Mouse (Mus musculus) cerebellum, adult (tissue): Measurements from ENCODE around the gene Vil1.
"Not testable (repeated sequence)": the region's sequence is repeated elsewhere in the genome, so short reads cannot be mapped to it uniquely, and the experiment has no call there.

Experiments used
- ATAC-seq: cut with Nextera tagmentation; 2 replicates; pipeline ENCODE4 v1.9.2; 2017; ENCODE audit warnings: mild to moderate bottlenecking, moderate library complexity, mixed read lengths; ENCODE audit not compliant: insufficient number of reproducible peaks, low FRiP score, low TSS enrichment

Vil1 gene

DNA sequence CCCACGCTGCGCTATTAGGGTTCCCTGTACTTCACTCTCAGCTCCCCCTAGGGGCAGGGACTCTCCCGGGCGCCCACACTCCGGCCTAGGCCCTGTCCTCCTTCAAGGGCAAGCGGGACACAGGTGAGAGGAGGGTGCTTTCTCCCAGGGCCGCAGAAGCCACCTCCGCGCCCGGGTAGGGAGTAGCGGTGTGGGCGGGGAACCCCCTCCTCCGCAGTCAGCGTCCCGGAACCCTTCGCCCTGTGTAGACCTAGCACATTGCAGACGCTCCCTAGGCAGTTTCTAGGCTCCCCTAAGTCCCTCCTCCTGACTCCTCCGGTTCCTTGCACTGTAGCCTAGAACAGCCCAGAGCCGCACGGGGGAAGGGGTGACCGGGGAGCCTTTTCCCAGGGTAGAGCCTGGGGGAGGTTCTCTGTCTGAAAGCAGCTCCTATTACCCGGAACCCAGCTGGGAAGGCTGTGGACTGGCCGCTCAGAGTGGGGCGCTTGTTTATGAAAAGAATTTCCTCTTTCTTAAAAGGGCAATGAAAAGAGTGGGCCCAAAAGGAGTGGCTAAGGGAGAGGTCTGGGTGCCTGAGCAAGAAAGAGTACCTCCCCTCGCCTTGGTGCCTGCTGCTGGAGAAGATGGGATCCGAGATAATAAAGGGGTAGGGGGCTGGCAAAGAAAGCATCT lies 22.3 kb upstream of the Vil1 start:
- peak; percentile 85 for ATAC-seq

GRCm38 (mm10) chr1:74387386-74387988 lies 21.7 kb upstream of the Vil1 start:
- ATAC-seq = no peak

DNA sequence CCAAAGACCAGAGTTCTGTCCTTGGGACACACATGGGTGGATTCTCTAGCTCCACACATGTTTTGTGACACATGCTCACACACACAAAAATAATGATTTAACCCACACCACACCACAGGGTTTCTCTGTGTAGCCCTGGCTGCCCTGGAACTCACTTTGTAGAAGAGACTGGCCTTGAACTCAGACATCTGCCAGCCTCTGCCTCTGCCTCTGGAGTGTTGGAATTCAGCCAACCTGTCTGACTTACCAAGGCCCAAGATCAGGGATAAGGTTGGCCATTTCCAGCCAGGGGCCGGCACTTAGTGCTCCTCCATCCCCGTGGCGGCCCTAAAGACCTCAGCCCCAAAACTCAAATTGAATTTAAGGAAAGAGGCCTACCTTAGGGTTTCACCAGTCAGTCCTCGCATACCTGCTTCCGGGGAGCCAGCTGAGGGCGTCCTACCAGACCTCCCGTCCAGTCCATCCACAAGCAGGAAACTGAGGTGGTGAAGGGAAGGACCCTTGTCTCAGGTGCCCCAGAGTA lies 20.7 kb upstream of the Vil1 start:
- ATAC-seq = no peak

GRCm38 (mm10) chr1:74389831-74390286 lies 19.3 kb upstream of the Vil1 start:
- ATAC-seq = no peak

- no peak for ATAC-seq
These were observed 18.8 kb upstream of the Vil1 start for GRCm38 (mm10) chr1:74390287-74390906.

- peak; percentile 71 for ATAC-seq
These were observed 18.0 kb upstream of the Vil1 start, which contains the start of gene Ctdsp1 for GRCm38 (mm10) chr1:74390924-74391748. Gene Ctdsp1 (plus strand): TSS chr1:74391509.

- ATAC-seq = no peak
These were observed 17.2 kb upstream of the Vil1 start for GRCm38 (mm10) chr1:74391844-74392441.

- ATAC-seq = no peak
These were observed 16.7 kb upstream of the Vil1 start for GRCm38 (mm10) chr1:74392446-74392994.

DNA sequence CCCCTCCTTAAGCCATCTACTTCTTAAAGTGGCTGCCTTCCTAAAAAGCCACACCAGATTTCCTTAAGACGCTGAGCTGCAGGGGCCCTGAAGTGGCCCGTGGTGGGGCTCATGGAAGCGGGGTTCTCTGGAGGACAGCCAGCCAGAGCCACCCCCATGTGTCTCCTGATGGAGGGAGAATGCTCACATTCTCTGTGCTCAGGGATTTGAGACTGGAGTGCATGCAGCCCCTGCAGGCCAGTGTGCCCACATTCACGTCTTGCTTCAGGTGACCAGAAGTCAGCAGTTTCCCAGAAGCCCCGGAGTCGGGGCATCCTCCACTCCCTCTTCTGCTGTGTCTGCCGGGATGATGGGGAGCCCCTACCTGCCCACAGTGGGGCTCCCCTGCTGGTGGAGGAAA lies 16.2 kb upstream of the Vil1 start:
- ATAC-seq = no peak

DNA sequence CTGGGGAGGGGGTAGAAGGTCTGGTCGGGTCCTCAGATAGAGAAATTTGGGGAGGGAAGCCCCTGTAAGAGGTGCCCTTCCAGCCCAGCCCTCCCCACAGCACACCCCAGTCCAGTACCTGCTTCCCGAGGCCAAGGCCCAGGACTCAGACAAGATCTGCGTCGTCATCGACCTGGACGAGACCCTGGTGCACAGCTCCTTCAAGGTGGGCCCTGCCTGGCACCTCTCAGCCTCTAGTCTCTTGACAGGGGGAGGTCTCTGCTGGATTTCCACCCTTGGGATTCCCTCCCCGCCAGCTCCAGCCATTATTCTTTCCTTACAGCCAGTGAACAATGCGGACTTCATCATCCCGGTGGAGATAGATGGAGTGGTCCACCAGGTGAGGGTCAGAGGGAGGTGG lies 15.5 kb upstream of the Vil1 start:
- ATAC-seq = no peak

GRCm38 (mm10) chr1:74394311-74394710 lies 14.9 kb upstream of the Vil1 start:
- ATAC-seq = no peak

- ATAC-seq = no peak
These were observed 14.3 kb upstream of the Vil1 start for GRCm38 (mm10) chr1:74394858-74395257.

- ATAC-seq = no peak
These were observed 13.9 kb upstream of the Vil1 start for GRCm38 (mm10) chr1:74395290-74395689.

DNA sequence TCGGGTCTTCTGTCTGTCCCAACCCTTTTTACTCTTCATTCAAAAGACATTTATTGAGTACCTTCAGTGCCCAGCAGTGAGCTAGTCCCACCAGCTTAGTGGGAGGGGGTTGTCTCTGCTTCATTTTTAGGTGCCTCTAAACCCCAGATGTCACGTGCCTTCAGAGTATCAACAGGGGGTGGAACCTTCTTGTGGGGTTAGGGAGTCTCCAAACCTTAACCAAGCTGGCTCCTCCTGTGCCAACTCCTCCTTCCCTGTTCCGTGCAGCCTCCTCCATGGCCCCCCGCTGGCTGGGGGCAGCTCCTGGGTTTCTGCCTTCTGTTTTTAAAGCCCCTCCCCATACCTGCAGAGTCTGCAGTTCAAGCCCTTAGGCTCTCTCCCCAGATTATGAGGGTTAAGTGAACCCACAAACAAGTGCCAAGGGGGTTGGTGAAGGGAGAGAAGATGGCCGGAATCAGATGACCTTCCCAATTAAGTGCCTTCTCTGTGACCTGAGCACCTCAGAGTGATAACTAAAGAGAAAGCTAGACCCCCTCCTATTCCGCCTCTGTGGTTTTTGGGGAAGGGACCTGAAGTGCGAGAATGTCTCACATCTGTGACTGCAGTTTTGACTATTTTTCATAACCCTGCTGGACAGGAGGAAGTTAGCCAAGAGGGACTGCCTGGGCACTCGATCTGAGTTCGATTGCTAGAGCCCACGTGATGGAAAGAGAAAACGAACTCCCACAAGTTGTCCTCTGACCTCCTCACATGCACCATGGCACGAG lies 12.5 kb upstream of the Vil1 start:
- not testable (repeated sequence) for ATAC-seq

- ATAC-seq = peak; percentile 82
These were observed 11.8 kb upstream of the Vil1 start for GRCm38 (mm10) chr1:74397268-74397918.

- peak; percentile 24 for ATAC-seq
These were observed 11.2 kb upstream of the Vil1 start for GRCm38 (mm10) chr1:74397919-74398451.

DNA sequence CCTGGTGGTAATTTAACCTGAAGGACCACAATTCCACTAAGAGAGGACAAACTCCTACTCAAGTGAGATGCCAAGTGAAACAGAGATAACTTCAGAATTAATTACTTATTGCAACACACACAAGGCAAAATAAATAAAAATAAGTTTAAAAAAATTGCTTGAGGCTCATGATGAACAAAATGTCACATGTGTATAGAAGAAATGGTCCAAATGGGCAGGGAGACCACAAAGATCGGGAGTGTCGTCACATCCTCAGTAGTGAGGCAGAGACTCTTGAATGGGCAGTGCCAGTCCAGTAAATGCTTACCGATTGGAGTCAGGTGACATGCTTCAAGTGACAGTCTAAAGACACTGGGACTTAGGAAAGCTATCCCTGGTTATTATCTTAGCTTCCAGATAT lies 8.6 kb upstream of the Vil1 start:
- no peak for ATAC-seq

GRCm38 (mm10) chr1:74401015-74401702 lies 8.0 kb upstream of the Vil1 start:
- no peak for ATAC-seq
